9 mouse cellular contexts compared by ENCODE assay signal in genomic region chr16:35156832-35157231, GRCm38 (mm10). TPM values are rescaled to one million over a fixed set of nuclear protein-coding genes. Genes with fewer than 3 reads are reported as not detected.
DNase-seq lines count a peak whose midpoint lies in the region; ATAC-seq and TF ChIP-seq lines count a peak whose summit lies in the region.
"Had no signal": no experiment of that assay in that cellular context is flagged by ENCODE, and none has a peak within 500 bp of the region (broad histone marks: within the 10 kb centered on the region; RNA-seq: fewer than 3 reads in every experiment).

No protein-coding gene starts in this region.

- H3K4me1 ChIP-seq in heart, embryonic 11.5 days (ENCODE audit: control insufficient read depth, insufficient read depth, low read length): peaks cover 21% of the 10 kb centered on the region
- peaks cover 7% of the 10 kb centered on the region for H3K4me1 ChIP-seq in testis, adult 2 months (ENCODE audit: control insufficient read depth, insufficient read depth, low read length)
- peaks cover 42% of the 10 kb centered on the region for H3K4me1 ChIP-seq in limb, embryonic 13.5 days

- no peaks in the 10 kb centered on the region for H3K9me3 ChIP-seq in heart, embryonic 11.5 days (replicated peaks; ENCODE audit: control insufficient read depth, low read length)
- no peaks in the 10 kb centered on the region for H3K9me3 ChIP-seq in limb, embryonic 13.5 days

- H3K27me3 ChIP-seq in heart, embryonic 11.5 days (ENCODE audit: control insufficient read depth, insufficient read depth, low read length): peaks cover 55% of the 10 kb centered on the region
- H3K27me3 ChIP-seq in testis, adult 2 months (ENCODE audit: control insufficient read depth, insufficient read depth, low read length): peaks cover 2% of the 10 kb centered on the region; the same call in 1 of the 2 replicates
- H3K27me3 ChIP-seq in limb, embryonic 13.5 days: peaks cover 60% of the 10 kb centered on the region

- H3K4me2 ChIP-seq in heart, embryonic 11.5 days: peak overlapping the region; percentile 85
- peak overlapping the region; percentile 94 for H3K4me2 ChIP-seq in limb, embryonic 13.5 days (replicated peaks)

- peak overlapping the region; percentile 64 for H3K9ac ChIP-seq in heart, embryonic 11.5 days (ENCODE audit: low read depth, low read length)
- no peak overlapping the region for H3K9ac ChIP-seq in limb, embryonic 13.5 days

- intact Hi-C loops in heart, postnatal 10 days (cut with DNase I): loop anchor here (1.0 to 5.0 kb wide), 3 partner anchors 47 to 113 kb away; no protein-coding TSS in a partner anchor

- no peak for ATAC-seq in heart, embryonic 11.5 days (replicated peaks; ENCODE audit: insufficient number of reproducible peaks, low FRiP score, low TSS enrichment)
- no peak for ATAC-seq in limb, embryonic 13.5 days (ENCODE audit: low FRiP score, low read depth)
- no peak for ATAC-seq in granulocyte monocyte progenitor cell, adult 5-6 weeks (replicated peaks; ENCODE audit: poor library complexity, severe bottlenecking)
- ATAC-seq: inflammation-experienced regulatory T-cells, adult 6 months had no signal

- H3K27ac ChIP-seq in heart, embryonic 11.5 days (ENCODE audit: low read depth, low read length): no peak overlapping the region
- H3K27ac ChIP-seq in testis, adult 2 months (ENCODE audit: control insufficient read depth, insufficient read depth, low read depth, low read length): no peak overlapping the region
- no peak overlapping the region for H3K27ac ChIP-seq in limb, embryonic 13.5 days

- TF ChIP-seq CTCF in testis, adult 2 months (IDR thresholded peaks at IDR 0.05; ENCODE audit: control insufficient read depth, insufficient read depth, insufficient replicate concordance, low read depth, low read length): no peak

- DNase-seq in heart, postnatal 10 days: no peak
- no peak for DNase-seq in testis, postnatal 10 days (ENCODE audit: low spot score)
- DNase-seq in cerebellum, adult 8-10 months: no peak
- DNase-seq in T-cell, adult 2 months (ENCODE audit: low spot score): no peak

- no peaks in the 10 kb centered on the region for H3K36me3 ChIP-seq in heart, embryonic 11.5 days (ENCODE audit: control insufficient read depth, insufficient read depth, low read length)
- H3K36me3 ChIP-seq in testis, adult 2 months (ENCODE audit: control insufficient read depth, insufficient read depth, low read length): no peaks in the 10 kb centered on the region
- H3K36me3 ChIP-seq in limb, embryonic 13.5 days: no peaks in the 10 kb centered on the region

- WGBS in heart, embryonic 11.5 days (ENCODE audit: insufficient replicate concordance): 62% methylated on average over 21 of the region's 21 CpGs
- 72% methylated on average over 21 of the region's 21 CpGs for WGBS in limb, embryonic 13.5 days

- peak overlapping the region; percentile 75 for H3K4me3 ChIP-seq in heart, embryonic 11.5 days (ENCODE audit: low read depth, low read length)
- peak overlapping the region; percentile 50 for H3K4me3 ChIP-seq in testis, adult 2 months (ENCODE audit: control insufficient read depth, low read depth, low read length)
- H3K4me3 ChIP-seq in limb, embryonic 13.5 days: peak overlapping the region; percentile 76

- no peak for TF ChIP-seq POLR2A in testis, adult 2 months (IDR thresholded peaks at IDR 0.05; ENCODE audit: control insufficient read depth, low read depth, low read length)

RNA-seq across cellular contexts. Expression of gene Adcy5, which starts 2.2 kb away (rescaled TPM):
- 5.6 and 6.0 TPM in 2 replicates for polyA plus RNA-seq in heart, embryonic 11.5 days (2014; fragmentation: Nextera tagmentation; extraction: Ambion mirVana)
- total RNA-seq in heart, postnatal 10 days (2021): 10 to 100 TPM; 55.1 to 56.3 TPM
- polyA plus RNA-seq in testis, adult 2 months (2012; rRNA removed): 2.8 and 3.5 TPM in 2 replicates
- polyA plus RNA-seq in limb, embryonic 13.5 days (2015; fragmentation: Nextera tagmentation; extraction: Ambion mirVana): 2.3 and 2.6 TPM in 2 replicates
- not detected in 2 replicates for total RNA-seq in granulocyte monocyte progenitor cell, adult 5-6 weeks (2014; fragmentation: Nextera tagmentation)
- not detected in 2 replicates for total RNA-seq in granulocyte monocyte progenitor cell, adult 5-6 weeks (2017)
